Mouse (Mus musculus): ENCODE results near the gene Ifitm2.

The Ifitm2 gene

GRCm38 (mm10) chr7:140908634-140909107 lies 47.1 kb downstream of the Ifitm2 start:
- H3K36me3 ChIP-seq (ENCODE audit: control insufficient read depth, insufficient read depth, low read length, poor library complexity, severe bottlenecking), result no peaks in the 10 kb centered on the region
- peak; percentile 82 for DNase-seq (ENCODE audit: low read depth, low spot score)
- H3K27me3 ChIP-seq (ENCODE audit: control insufficient read depth, insufficient read depth, low read length, poor library complexity, severe bottlenecking), result no peaks in the 10 kb centered on the region

- Histone ChIP-seq H3K27me3 (ENCODE audit: control insufficient read depth, insufficient read depth, low read length, poor library complexity, severe bottlenecking) (no peaks in the 10 kb centered on the region), H3K36me3 (ENCODE audit: control insufficient read depth, insufficient read depth, low read length, poor library complexity, severe bottlenecking) (no peaks in the 10 kb centered on the region)
- no peak for DNase-seq (ENCODE audit: low read depth, low spot score)
Observed at GRCm38 (mm10) chr7:140908181-140908580, 47.6 kb downstream of the Ifitm2 start.

- H3K36me3 ChIP-seq (ENCODE audit: control insufficient read depth, insufficient read depth, low read length, poor library complexity, severe bottlenecking), result no peaks in the 10 kb centered on the region
- DNase-seq (ENCODE audit: low read depth, low spot score), result no peak
- no peaks in the 10 kb centered on the region for H3K27me3 ChIP-seq (ENCODE audit: control insufficient read depth, insufficient read depth, low read length, poor library complexity, severe bottlenecking)
Observed at GRCm38 (mm10) chr7:140907697-140908096, 48.1 kb downstream of the Ifitm2 start.

- H3K27me3 ChIP-seq (ENCODE audit: control insufficient read depth, insufficient read depth, low read length, poor library complexity, severe bottlenecking), result no peaks in the 10 kb centered on the region
- DNase-seq (ENCODE audit: low read depth, low spot score), result no peak
- no peaks in the 10 kb centered on the region for H3K36me3 ChIP-seq (ENCODE audit: control insufficient read depth, insufficient read depth, low read length, poor library complexity, severe bottlenecking)
Observed at GRCm38 (mm10) chr7:140907131-140907530, 48.7 kb downstream of the Ifitm2 start.

- DNase-seq (ENCODE audit: low read depth, low spot score), result no peak
- Histone ChIP-seq H3K27me3 (ENCODE audit: control insufficient read depth, insufficient read depth, low read length, poor library complexity, severe bottlenecking) (no peaks in the 10 kb centered on the region), H3K36me3 (ENCODE audit: control insufficient read depth, insufficient read depth, low read length, poor library complexity, severe bottlenecking) (no peaks in the 10 kb centered on the region)
Observed at GRCm38 (mm10) chr7:140905642-140906081, 50.1 kb downstream of the Ifitm2 start.
